Mouse (Mus musculus) myocyte (in vitro differentiated cells): ENCODE measurements around the gene Bicd2.

ENCODE experiments used
- E2F4 ChIP-seq: IDR thresholded peaks from one replicate; pipeline ENCODE4 v1.6.1; 2011; ENCODE audit warnings: mild to moderate bottlenecking, control low read depth, moderate library complexity; ENCODE audit not compliant: insufficient read depth
- POLR2A ChIP-seq: IDR thresholded peaks from one replicate; pipeline ENCODE4 v1.6.1; 2011; ENCODE audit warnings: low read depth, mild to moderate bottlenecking, control low read depth, moderate library complexity; ENCODE audit not compliant: insufficient read length
- POLR2AphosphoS2 ChIP-seq: IDR thresholded peaks from one replicate; pipeline ENCODE4 v1.6.1; 2011; ENCODE audit warnings: low read depth, control low read depth; ENCODE audit not compliant: insufficient read length
- TCF3 ChIP-seq: IDR thresholded peaks from one replicate; pipeline ENCODE4 v1.6.1; 2011; ENCODE audit warnings: low read depth, control low read depth; ENCODE audit not compliant: insufficient read length

GRCm38 (mm10) chr13:49435745-49436144 lies 94.4 kb downstream of the Bicd2 start:
- no peak for TF ChIP-seq POLR2A
- no peak for TF ChIP-seq TCF3
- no peak for TF ChIP-seq E2F4
- TF ChIP-seq POLR2AphosphoS2: no peak
